In genomic region chr16:23990161-23990970, GRCm38 (mm10) we compare ENCODE assay signal across 8 mouse cellular contexts. TPM values are rescaled to one million over a fixed set of nuclear protein-coding genes. Genes with fewer than 3 reads are reported as not detected.
A peak's percentile ranks its signal among the peaks of the same experiment; 100 is the strongest.
DNase-seq lines count a peak whose midpoint lies in the region; ATAC-seq lines count a peak whose summit lies in the region.
"Had no signal": no experiment of that assay in that cellular context is flagged by ENCODE, and none has a peak within 500 bp of the region (broad histone marks: within the 10 kb centered on the region; RNA-seq: fewer than 3 reads in every experiment).

No protein-coding gene starts in this region.

- H3K27me3 ChIP-seq in forebrain, embryonic 15.5 days = no peaks in the 10 kb centered on the region
- peaks cover 8% of the 10 kb centered on the region; the same call in 1 of the 2 replicates for H3K27me3 ChIP-seq in limb, embryonic 11.5 days (ENCODE audit: control insufficient read depth, insufficient read depth, low read length)
- H3K27me3 ChIP-seq in stomach, embryonic 14.5 days (ENCODE audit: control insufficient read depth, insufficient read depth, low read length) = no peaks in the 10 kb centered on the region

- no peaks in the 10 kb centered on the region for H3K9me3 ChIP-seq in forebrain, embryonic 15.5 days
- H3K9me3 ChIP-seq in limb, embryonic 11.5 days (ENCODE audit: control insufficient read depth, low read length) = no peaks in the 10 kb centered on the region
- H3K9me3 ChIP-seq in stomach, embryonic 14.5 days (ENCODE audit: control insufficient read depth, low read depth, low read length) = no peaks in the 10 kb centered on the region

- peak overlapping the region; percentile 75 for H3K4me3 ChIP-seq in forebrain, embryonic 15.5 days
- H3K4me3 ChIP-seq in limb, embryonic 11.5 days (ENCODE audit: low read depth, low read length) = 0 out of 2 replicates have a peak overlapping the region, but pooled peaks have one; percentile 59
- H3K4me3 ChIP-seq in stomach, embryonic 14.5 days (ENCODE audit: low read depth, low read length) = peak overlapping the region; percentile 72

- DNase-seq in retina, embryonic 14.5 days (ENCODE audit: low spot score) = peak; percentile 23
- DNase-seq in retina, postnatal 1 day = no peak
- DNase-seq in limb, embryonic 11.5 days (ENCODE audit: low spot score) = no peak
- DNase-seq in left cerebral cortex, postnatal 10 days (ENCODE audit: extremely low spot score in 1 of 2, low spot score in 2 of 2) = no peak
- DNase-seq in ovary, postnatal 10 days (ENCODE audit: low spot score) = no peak

- H3K4me2 ChIP-seq in forebrain, embryonic 15.5 days (replicated peaks) = peak overlapping the region; percentile 76
- peak overlapping the region; percentile 87; the same call in 1 of the 2 replicates for H3K4me2 ChIP-seq in limb, embryonic 11.5 days (ENCODE audit: low read depth, severe bottlenecking)
- peak overlapping the region; percentile 86 for H3K4me2 ChIP-seq in stomach, embryonic 14.5 days (replicated peaks; ENCODE audit: low read depth, low read length)

- no peaks in the 10 kb centered on the region for H3K36me3 ChIP-seq in forebrain, embryonic 15.5 days
- H3K36me3 ChIP-seq in limb, embryonic 11.5 days (ENCODE audit: control insufficient read depth, insufficient read depth, low read length) = no peaks in the 10 kb centered on the region
- H3K36me3 ChIP-seq in stomach, embryonic 14.5 days (ENCODE audit: control insufficient read depth, insufficient read depth, low read length) = no peaks in the 10 kb centered on the region

- peaks cover 38% of the 10 kb centered on the region for H3K4me1 ChIP-seq in forebrain, embryonic 15.5 days
- peaks cover 17% of the 10 kb centered on the region; the same call in 1 of the 2 replicates for H3K4me1 ChIP-seq in limb, embryonic 11.5 days (ENCODE audit: control insufficient read depth, insufficient read depth, low read length)
- H3K4me1 ChIP-seq in stomach, embryonic 14.5 days (ENCODE audit: control insufficient read depth, insufficient read depth, low read length) = peaks cover 36% of the 10 kb centered on the region; the same call in 1 of the 2 replicates

- peak overlapping the region; percentile 84 for H3K9ac ChIP-seq in forebrain, embryonic 15.5 days (replicated peaks)
- no peak overlapping the region for H3K9ac ChIP-seq in limb, embryonic 11.5 days (ENCODE audit: low read length)
- no peak overlapping the region; the same call in 1 of the 2 replicates for H3K9ac ChIP-seq in stomach, embryonic 14.5 days (replicated peaks; ENCODE audit: low read depth, low read length)

- peak overlapping the region; percentile 99 for H3K27ac ChIP-seq in forebrain, embryonic 15.5 days (replicated peaks)
- H3K27ac ChIP-seq in limb, embryonic 11.5 days (replicated peaks; ENCODE audit: low read depth, low read length) = no peak overlapping the region
- 0 out of 2 replicates have a peak overlapping the region, but pooled peaks have one; percentile 12 for H3K27ac ChIP-seq in stomach, embryonic 14.5 days (ENCODE audit: low read length)

- ATAC-seq in forebrain, embryonic 15.5 days (replicated peaks) = no peak
- ATAC-seq in limb, embryonic 11.5 days (ENCODE audit: insufficient number of reproducible peaks, low FRiP score, low TSS enrichment, low read depth) = no peak
- no peak for ATAC-seq in stomach, embryonic 14.5 days (ENCODE audit: insufficient number of reproducible peaks, insufficient read depth, low FRiP score, low read depth)

- WGBS in forebrain, embryonic 15.5 days = 22% methylated on average over 11 of the region's 11 CpGs
- WGBS in limb, embryonic 11.5 days = 41% methylated on average over 11 of the region's 11 CpGs
- WGBS in stomach, embryonic 14.5 days = 48% methylated on average over 11 of the region's 11 CpGs

- intact Hi-C loops in left cerebral cortex, postnatal 10 days (cut with DNase I) = no loop called here

RNA-seq across cellular contexts. Expression of gene Bcl6, which starts 1.7 kb away (rescaled TPM):
- 1.6 and 2.6 TPM in 2 replicates for polyA plus RNA-seq in forebrain, embryonic 15.5 days (2015; fragmentation: Nextera tagmentation; extraction: Ambion mirVana)
- 0.23 and 0.24 TPM in 2 replicates for polyA plus RNA-seq in limb, embryonic 11.5 days (2014; fragmentation: Nextera tagmentation; extraction: Ambion mirVana)
- 1.4 and 1.5 TPM in 2 replicates for polyA plus RNA-seq in stomach, embryonic 14.5 days (2014; fragmentation: Nextera tagmentation; extraction: Ambion mirVana)
- 10 to 100 TPM; 23.0 to 25.8 TPM for total RNA-seq in left cerebral cortex, postnatal 10 days (2021)

RNA-seq across cellular contexts. Expression of gene Gm37419, which starts 2.1 kb away (rescaled TPM):
- polyA plus RNA-seq in forebrain, embryonic 15.5 days (2015; fragmentation: Nextera tagmentation; extraction: Ambion mirVana) = 17.2 TPM in 1 of 2 replicates, not detected in the other
- polyA plus RNA-seq in limb, embryonic 11.5 days (2014; fragmentation: Nextera tagmentation; extraction: Ambion mirVana) = not detected in 2 replicates
- not detected in 2 replicates for polyA plus RNA-seq in stomach, embryonic 14.5 days (2014; fragmentation: Nextera tagmentation; extraction: Ambion mirVana)
- total RNA-seq in left cerebral cortex, postnatal 10 days (2021) = not detected
- total RNA-seq: neutrophil, adult 5-6 weeks had no signal

RNA-seq across cellular contexts. Expression of gene Rtp2, which starts 58.2 kb away (rescaled TPM):
- polyA plus RNA-seq in forebrain, embryonic 15.5 days (2015; fragmentation: Nextera tagmentation; extraction: Ambion mirVana) = not detected in 2 replicates
- not detected in 2 replicates for polyA plus RNA-seq in limb, embryonic 11.5 days (2014; fragmentation: Nextera tagmentation; extraction: Ambion mirVana)
- polyA plus RNA-seq in stomach, embryonic 14.5 days (2014; fragmentation: Nextera tagmentation; extraction: Ambion mirVana) = not detected in 2 replicates
- under 1 TPM in 1 of 2 experiments, not detected in 1; 0.45 TPM for total RNA-seq in left cerebral cortex, postnatal 10 days (2021)
- total RNA-seq: neutrophil, adult 5-6 weeks had no signal
